Mouse (Mus musculus): ENCODE measurements around the gene Grk2. TPM values are rescaled to one million over a fixed set of nuclear protein-coding genes. Genes with fewer than 3 reads are reported as not detected.

The Grk2 gene
- polyA plus RNA-seq, 1 experiment from 2014 or later, result 18.1 TPM

Small RNA genes lying within 50 kb of the gene (microRNA-seq; reads per million reads assigned to microRNA genes)
- not detected for gene Mir6985 (ENCODE audit: insufficient number of aligned reads)

Other genes starting within 250 kb of the Grk2 start
- not detected in 2 replicates for gene Gstp3, start 246.7 kb downstream of the Grk2 start, polyA plus RNA-seq (2014; fragmentation: Nextera tagmentation; extraction: Ambion mirVana)
- gene Cabp2, start 224.6 kb downstream of the Grk2 start, polyA plus RNA-seq (2014; fragmentation: Nextera tagmentation; extraction: Ambion mirVana), result not detected in 2 replicates
- gene Cdk2ap2, start 209.0 kb downstream of the Grk2 start, polyA plus RNA-seq (2014; fragmentation: Nextera tagmentation; extraction: Ambion mirVana), result 73.6 and 83.9 TPM in 2 replicates
- 13.9 and 18.0 TPM in 2 replicates for gene Pitpnm1, start 206.2 kb downstream of the Grk2 start, polyA plus RNA-seq (2014; fragmentation: Nextera tagmentation; extraction: Ambion mirVana)
- 52.3 and 59.0 TPM in 2 replicates for gene Aip, start 180.4 kb downstream of the Grk2 start, polyA plus RNA-seq (2014; fragmentation: Nextera tagmentation; extraction: Ambion mirVana)
- not detected in 2 replicates for gene Gpr152, start 166.4 kb downstream of the Grk2 start, polyA plus RNA-seq (2014; fragmentation: Nextera tagmentation; extraction: Ambion mirVana)
- gene Cabp4, start 162.2 kb downstream of the Grk2 start, polyA plus RNA-seq (2014; fragmentation: Nextera tagmentation; extraction: Ambion mirVana), result not detected in 2 replicates
- 119 and 128 TPM in 2 replicates for gene Coro1b, start 157.6 kb downstream of the Grk2 start, polyA plus RNA-seq (2014; fragmentation: Nextera tagmentation; extraction: Ambion mirVana)
- 0.52 and 0.96 TPM in 2 replicates for gene Ptprcap, start 152.6 kb downstream of the Grk2 start, polyA plus RNA-seq (2014; fragmentation: Nextera tagmentation; extraction: Ambion mirVana)
- gene Rps6kb2, start 142.9 kb downstream of the Grk2 start, polyA plus RNA-seq (2014; fragmentation: Nextera tagmentation; extraction: Ambion mirVana), result 50.1 and 55.8 TPM in 2 replicates
- gene Carns1, start 130.7 kb downstream of the Grk2 start, polyA plus RNA-seq (2014; fragmentation: Nextera tagmentation; extraction: Ambion mirVana), result 3.1 and 3.2 TPM in 2 replicates
- 0.43 and 1.3 TPM in 2 replicates for gene Tbc1d10c, start 114.9 kb downstream of the Grk2 start, polyA plus RNA-seq (2014; fragmentation: Nextera tagmentation; extraction: Ambion mirVana)
- gene Ppp1ca, start 114.2 kb downstream of the Grk2 start, polyA plus RNA-seq (2014; fragmentation: Nextera tagmentation; extraction: Ambion mirVana), result 856 and 864 TPM in 2 replicates
- 49.9 and 52.6 TPM in 2 replicates for gene Rad9a, start 104.6 kb downstream of the Grk2 start, polyA plus RNA-seq (2014; fragmentation: Nextera tagmentation; extraction: Ambion mirVana)
- 1.0 and 1.8 TPM in 2 replicates for gene Clcf1, start 92.0 kb downstream of the Grk2 start, polyA plus RNA-seq (2014; fragmentation: Nextera tagmentation; extraction: Ambion mirVana)
- gene AC109138.7, start 91.9 kb downstream of the Grk2 start, polyA plus RNA-seq (2014; fragmentation: Nextera tagmentation; extraction: Ambion mirVana), result not detected in 2 replicates
- gene Pold4, start 74.3 kb downstream of the Grk2 start, polyA plus RNA-seq (2014; fragmentation: Nextera tagmentation; extraction: Ambion mirVana), result 8.0 and 8.8 TPM in 2 replicates
- 3.3 and 4.2 TPM in 2 replicates for gene Ssh3, start 37.0 kb downstream of the Grk2 start, polyA plus RNA-seq (2014; fragmentation: Nextera tagmentation; extraction: Ambion mirVana)
- 9.5 and 12.1 TPM in 2 replicates for gene Ankrd13d, start 23.1 kb downstream of the Grk2 start, polyA plus RNA-seq (2014; fragmentation: Nextera tagmentation; extraction: Ambion mirVana)
- 57.9 and 60.8 TPM in 2 replicates for gene Kdm2a, start 92.1 kb upstream of the Grk2 start, polyA plus RNA-seq (2014; fragmentation: Nextera tagmentation; extraction: Ambion mirVana)
- gene Rhod, start 133.2 kb upstream of the Grk2 start, polyA plus RNA-seq (2014; fragmentation: Nextera tagmentation; extraction: Ambion mirVana), result 10.9 and 13.4 TPM in 2 replicates
- gene Syt12, start 171.2 kb upstream of the Grk2 start, polyA plus RNA-seq (2014; fragmentation: Nextera tagmentation; extraction: Ambion mirVana), result 1.1 and 1.7 TPM in 2 replicates
- gene 2010003K11Rik, start 192.4 kb upstream of the Grk2 start, polyA plus RNA-seq (2014; fragmentation: Nextera tagmentation; extraction: Ambion mirVana), result not detected in 2 replicates
- 18.5 and 19.3 TPM in 2 replicates for gene Pcx, start 204.2 kb upstream of the Grk2 start, polyA plus RNA-seq (2014; fragmentation: Nextera tagmentation; extraction: Ambion mirVana)

Measured in forebrain, embryonic 11.5 days (tissue).